Mouse (Mus musculus): ENCODE data around the gene Tut4. TPM values are rescaled to one million over a fixed set of nuclear protein-coding genes. Genes with fewer than 3 reads are reported as not detected.

The Tut4 gene
- polyA plus RNA-seq, 1 experiment from 2014 or later = 41.5 TPM

GRCm38 (mm10) chr4:108593376-108593775 is 134.2 kb downstream of the Tut4 start:
- Histone ChIP-seq H3K27me3 (replicated peaks; ENCODE audit: control insufficient read depth, insufficient read depth, low read length) (no peaks in the 10 kb centered on the region), H3K9me3 (ENCODE audit: control insufficient read depth, low read length) (no peaks in the 10 kb centered on the region), H3K4me3 (ENCODE audit: low read length) (no peak overlapping the region), H3K4me1 (ENCODE audit: control insufficient read depth, insufficient read depth, low read depth, low read length) (no peaks in the 10 kb centered on the region), H3K4me2 (ENCODE audit: low read length) (no peak overlapping the region), H3K9ac (ENCODE audit: low read depth, low read length) (no peak overlapping the region), H3K36me3 (ENCODE audit: control insufficient read depth, insufficient read depth, low read length) (no peaks in the 10 kb centered on the region), H3K27ac (ENCODE audit: low read depth, low read length) (no peak overlapping the region)
- no peak for ATAC-seq
- 97% methylated on average over 2 of the region's 2 CpGs for WGBS

DNA sequence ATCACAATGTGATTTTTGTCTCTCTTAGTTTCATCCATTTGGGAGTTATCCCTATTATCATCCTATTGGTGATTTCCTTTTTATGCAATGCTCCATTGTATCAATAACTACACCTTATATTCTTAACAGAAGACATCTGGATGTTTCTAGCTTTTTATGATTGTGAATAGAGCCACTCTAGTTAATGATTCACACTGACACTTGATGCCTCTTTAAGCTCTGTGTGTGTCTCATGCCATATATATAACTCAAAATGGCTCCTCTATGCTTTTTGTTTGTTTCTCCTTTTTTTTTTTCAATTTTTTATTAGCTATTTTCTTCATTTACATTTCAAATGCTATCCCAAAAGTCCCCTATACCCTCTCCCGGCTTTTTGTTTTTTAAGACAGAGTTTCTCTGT is 136.6 kb downstream of the Tut4 start:
- WGBS = 94% methylated on average over 1 of the region's 1 CpGs
- H3K4me2 ChIP-seq (ENCODE audit: low read length) = no peak overlapping the region
- no peak for ATAC-seq

GRCm38 (mm10) chr4:108598306-108598705 is 139.1 kb downstream of the Tut4 start:
- no peak overlapping the region for H3K4me2 ChIP-seq (ENCODE audit: low read length)
- ATAC-seq = no peak
- no peak overlapping the region for H3K4me3 ChIP-seq (ENCODE audit: low read length)
- 89% methylated on average over 4 of the region's 4 CpGs for WGBS
- no peak overlapping the region for H3K27ac ChIP-seq (ENCODE audit: low read depth, low read length)
- no peaks in the 10 kb centered on the region for H3K36me3 ChIP-seq (ENCODE audit: control insufficient read depth, insufficient read depth, low read length)
- no peaks in the 10 kb centered on the region for H3K9me3 ChIP-seq (ENCODE audit: control insufficient read depth, low read length)
- H3K27me3 ChIP-seq (replicated peaks; ENCODE audit: control insufficient read depth, insufficient read depth, low read length) = no peaks in the 10 kb centered on the region
- H3K9ac ChIP-seq (ENCODE audit: low read depth, low read length) = no peak overlapping the region
- no peaks in the 10 kb centered on the region for H3K4me1 ChIP-seq (ENCODE audit: control insufficient read depth, insufficient read depth, low read depth, low read length)

More for the DNA sequence above, 136.6 kb downstream of the Tut4 start:
- no peak overlapping the region for H3K9ac ChIP-seq (ENCODE audit: low read depth, low read length)
- no peaks in the 10 kb centered on the region for H3K27me3 ChIP-seq (replicated peaks; ENCODE audit: control insufficient read depth, insufficient read depth, low read length)
- no peak overlapping the region for H3K4me3 ChIP-seq (ENCODE audit: low read length)
- H3K4me1 ChIP-seq (ENCODE audit: control insufficient read depth, insufficient read depth, low read depth, low read length) = no peaks in the 10 kb centered on the region
- H3K27ac ChIP-seq (ENCODE audit: low read depth, low read length) = no peak overlapping the region
- no peaks in the 10 kb centered on the region for H3K9me3 ChIP-seq (ENCODE audit: control insufficient read depth, low read length)
- H3K36me3 ChIP-seq (ENCODE audit: control insufficient read depth, insufficient read depth, low read length) = no peaks in the 10 kb centered on the region

DNA sequence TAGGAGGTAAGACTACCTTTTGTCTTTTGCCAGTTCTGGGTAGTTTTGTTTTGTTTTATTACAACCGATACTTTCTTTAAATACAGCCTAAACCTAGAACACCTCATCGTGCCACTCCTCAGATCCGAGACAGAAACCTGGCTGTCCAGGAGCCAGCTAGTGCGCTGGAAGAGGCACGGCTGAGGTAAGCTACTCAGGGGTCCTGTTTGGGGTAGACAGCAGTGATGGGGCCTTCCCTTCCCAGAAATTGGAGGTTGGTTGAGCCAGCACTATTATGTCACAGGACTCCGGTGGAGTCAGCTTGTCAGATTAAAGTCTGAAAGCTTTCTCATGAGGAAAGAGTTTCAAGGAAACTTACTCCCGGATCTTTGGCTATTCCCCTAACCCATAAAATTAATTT is 142.6 kb downstream of the Tut4 start:
- Histone ChIP-seq H3K9ac (ENCODE audit: low read depth, low read length) (no peak overlapping the region), H3K9me3 (ENCODE audit: control insufficient read depth, low read length) (no peaks in the 10 kb centered on the region), H3K4me1 (ENCODE audit: control insufficient read depth, insufficient read depth, low read depth, low read length) (no peaks in the 10 kb centered on the region), H3K4me2 (ENCODE audit: low read length) (no peak overlapping the region), H3K36me3 (ENCODE audit: control insufficient read depth, insufficient read depth, low read length) (no peaks in the 10 kb centered on the region; the same call in 1 of the 2 replicates), H3K27ac (ENCODE audit: low read depth, low read length) (no peak overlapping the region), H3K27me3 (replicated peaks; ENCODE audit: control insufficient read depth, insufficient read depth, low read length) (no peaks in the 10 kb centered on the region), H3K4me3 (ENCODE audit: low read length) (no peak overlapping the region)
- WGBS = 94% methylated on average over 7 of the region's 7 CpGs
- no peak for ATAC-seq

DNA sequence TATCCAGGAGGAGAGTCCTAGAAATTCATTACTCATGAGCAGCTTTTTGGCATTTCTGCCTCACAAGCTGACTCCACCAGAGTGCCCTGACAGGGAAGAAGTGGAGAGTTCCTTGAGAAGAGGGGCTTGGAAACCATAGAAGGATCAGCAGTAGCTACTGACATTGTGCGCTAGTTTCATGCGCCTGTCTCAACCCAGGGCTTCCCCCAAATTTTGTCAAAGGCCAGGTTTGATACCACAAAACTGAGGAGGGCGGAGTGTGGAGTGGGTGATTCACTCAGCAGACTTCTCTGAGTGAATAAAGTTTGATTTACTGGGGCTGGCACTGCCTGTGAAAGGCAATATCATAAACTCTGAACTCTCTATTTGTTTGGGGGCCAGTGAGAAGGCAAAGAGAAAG is 149.4 kb downstream of the Tut4 start:
- Histone ChIP-seq H3K9me3 (ENCODE audit: control insufficient read depth, low read length) (no peaks in the 10 kb centered on the region), H3K4me1 (ENCODE audit: control insufficient read depth, insufficient read depth, low read depth, low read length) (no peaks in the 10 kb centered on the region), H3K27me3 (replicated peaks; ENCODE audit: control insufficient read depth, insufficient read depth, low read length) (no peaks in the 10 kb centered on the region), H3K4me3 (ENCODE audit: low read length) (no peak overlapping the region), H3K27ac (ENCODE audit: low read depth, low read length) (no peak overlapping the region), H3K9ac (ENCODE audit: low read depth, low read length) (no peak overlapping the region), H3K36me3 (ENCODE audit: control insufficient read depth, insufficient read depth, low read length) (no peaks in the 10 kb centered on the region; the same call in 1 of the 2 replicates), H3K4me2 (ENCODE audit: low read length) (no peak overlapping the region)
- WGBS = 97% methylated on average over 3 of the region's 3 CpGs
- no peak for ATAC-seq

Other genes with a start within 250 kb of the Tut4 start
- 0.15 TPM in 1 of 2 replicates, not detected in the other for gene Zyg11a, start 241.4 kb upstream of the Tut4 start, polyA plus RNA-seq (2015; fragmentation: Nextera tagmentation; extraction: Ambion mirVana)
- 25.8 and 32.1 TPM in 2 replicates for gene Zyg11b, start 158.3 kb upstream of the Tut4 start, polyA plus RNA-seq (2015; fragmentation: Nextera tagmentation; extraction: Ambion mirVana)
- 50.1 and 56.7 TPM in 2 replicates for gene Coa7, start 131.3 kb upstream of the Tut4 start, polyA plus RNA-seq (2015; fragmentation: Nextera tagmentation; extraction: Ambion mirVana)
- 4.5 and 5.7 TPM in 2 replicates for gene Shisal2a, start 76.1 kb upstream of the Tut4 start, polyA plus RNA-seq (2015; fragmentation: Nextera tagmentation; extraction: Ambion mirVana)
- gene Gpx7, start 52.5 kb upstream of the Tut4 start, polyA plus RNA-seq (2015; fragmentation: Nextera tagmentation; extraction: Ambion mirVana) = 38.6 and 39.1 TPM in 2 replicates
- gene Prpf38a, start 119.9 kb downstream of the Tut4 start, polyA plus RNA-seq (2015; fragmentation: Nextera tagmentation; extraction: Ambion mirVana) = 70.4 and 75.2 TPM in 2 replicates
- gene Orc1, start 120.0 kb downstream of the Tut4 start, polyA plus RNA-seq (2015; fragmentation: Nextera tagmentation; extraction: Ambion mirVana) = 1.5 and 2.2 TPM in 2 replicates
- 16.7 and 19.7 TPM in 2 replicates for gene Cc2d1b, start 160.5 kb downstream of the Tut4 start, polyA plus RNA-seq (2015; fragmentation: Nextera tagmentation; extraction: Ambion mirVana)